Mouse (Mus musculus): ENCODE results near the gene Pde4d. TPM values are rescaled to one million over a fixed set of nuclear protein-coding genes. Genes with fewer than 3 reads are reported as not detected.

The Pde4d gene
- polyA plus RNA-seq, 1 experiment from 2014 or later, result 19.0 TPM

DNA sequence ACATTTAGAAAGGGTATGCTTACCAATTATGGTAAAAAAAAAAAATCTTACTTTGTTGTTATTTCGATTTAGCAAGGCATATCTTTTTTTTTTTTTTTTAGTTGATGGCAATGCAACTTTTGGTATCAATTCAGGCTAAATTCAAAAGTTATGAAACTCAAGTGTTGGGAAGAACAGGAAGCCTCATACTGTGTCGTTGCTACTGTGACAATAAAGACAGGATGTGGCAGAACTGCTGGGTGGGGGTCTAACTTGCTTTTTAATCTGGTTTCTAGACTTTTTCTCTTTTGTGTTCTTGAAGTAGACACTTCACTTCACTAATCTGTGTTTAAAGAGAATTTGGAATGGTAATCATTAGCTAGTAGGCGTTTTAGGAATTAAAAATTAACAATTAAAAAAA lies 147.2 kb downstream of the Pde4d start:
- no peak overlapping the region for H3K4me2 ChIP-seq
- 48% methylated on average over 3 of the region's 3 CpGs for WGBS
- H3K27me3 ChIP-seq (replicated peaks; ENCODE audit: control insufficient read depth, insufficient read depth, low read length), result no peaks in the 10 kb centered on the region
- H3K27ac ChIP-seq (ENCODE audit: low read depth, low read length), result no peak overlapping the region
- H3K9me3 ChIP-seq (ENCODE audit: control insufficient read depth, low read length), result no peaks in the 10 kb centered on the region
- H3K9ac ChIP-seq (ENCODE audit: low read depth, low read length), result no peak overlapping the region
- H3K4me3 ChIP-seq (ENCODE audit: low read depth, low read length), result no peak overlapping the region
- no peak for ATAC-seq (replicated peaks; ENCODE audit: low FRiP score)
- no peaks in the 10 kb centered on the region for H3K4me1 ChIP-seq (replicated peaks; ENCODE audit: control insufficient read depth, insufficient read depth, low read length)
- no peak for DNase-seq (ENCODE audit: low spot score)
- no peaks in the 10 kb centered on the region for H3K36me3 ChIP-seq (ENCODE audit: control insufficient read depth, insufficient read depth, low read length)

DNA sequence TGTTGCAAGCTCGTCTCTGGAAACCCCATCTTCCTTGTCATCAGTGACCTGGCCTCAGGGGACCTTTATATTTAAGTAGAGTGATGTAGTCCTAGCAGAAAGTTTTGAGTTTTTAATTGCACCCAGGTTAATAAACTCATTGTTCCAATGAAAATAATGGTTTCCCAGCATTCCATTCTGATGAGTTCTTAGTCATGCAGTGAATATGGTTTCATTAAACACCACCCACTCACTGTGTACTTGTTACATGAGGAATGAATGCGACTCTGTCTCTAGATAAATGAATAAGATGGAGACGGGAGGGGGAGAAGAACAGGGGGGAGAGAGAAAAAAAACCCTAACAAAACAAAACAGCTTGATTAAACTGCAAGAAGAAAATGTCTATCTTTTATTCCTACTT lies 148.9 kb downstream of the Pde4d start:
- 75% methylated on average over 3 of the region's 3 CpGs for WGBS
- Histone ChIP-seq H3K9ac (ENCODE audit: low read depth, low read length) (no peak overlapping the region), H3K4me1 (replicated peaks; ENCODE audit: control insufficient read depth, insufficient read depth, low read length) (no peaks in the 10 kb centered on the region), H3K27ac (ENCODE audit: low read depth, low read length) (no peak overlapping the region), H3K9me3 (ENCODE audit: control insufficient read depth, low read length) (no peaks in the 10 kb centered on the region), H3K4me3 (ENCODE audit: low read depth, low read length) (no peak overlapping the region), H3K27me3 (replicated peaks; ENCODE audit: control insufficient read depth, insufficient read depth, low read length) (no peaks in the 10 kb centered on the region), H3K36me3 (ENCODE audit: control insufficient read depth, insufficient read depth, low read length) (no peaks in the 10 kb centered on the region), H3K4me2 (no peak overlapping the region)
- DNase-seq (ENCODE audit: low spot score), result no peak
- no peak for ATAC-seq (replicated peaks; ENCODE audit: low FRiP score)

DNA sequence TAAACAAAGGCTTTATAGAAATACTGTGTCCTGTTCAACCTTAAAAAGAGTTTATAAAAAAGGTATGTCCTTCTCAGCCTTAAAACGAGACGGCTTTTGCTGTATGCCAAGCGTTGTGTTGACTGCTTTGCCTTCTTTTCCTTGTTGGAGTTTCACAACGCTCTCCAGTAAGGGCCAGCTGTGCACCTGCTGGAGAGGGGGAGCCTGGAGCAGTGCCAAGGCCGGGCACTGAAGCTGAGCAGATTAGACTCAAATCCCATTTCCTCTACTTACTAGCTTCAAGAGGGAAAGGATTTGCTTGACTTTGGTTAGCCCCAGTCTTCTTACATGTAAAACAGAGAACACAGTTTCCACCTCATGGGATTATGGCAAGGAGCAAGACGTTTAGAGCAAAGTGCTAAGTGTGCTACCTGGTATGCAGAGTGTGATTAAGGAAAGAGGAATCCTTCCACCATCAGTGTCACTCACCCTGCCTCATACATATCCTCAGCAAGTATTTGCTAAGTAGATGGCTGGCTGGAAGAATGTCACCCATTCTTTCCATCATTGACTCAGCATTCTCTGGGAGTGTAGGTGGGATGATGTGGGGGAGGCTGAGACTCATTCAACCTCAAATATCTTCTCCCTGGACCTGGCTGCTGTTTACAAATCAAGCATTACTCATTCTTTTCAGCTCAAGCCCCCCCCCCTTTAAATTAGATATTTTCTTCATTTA lies 149.6 kb downstream of the Pde4d start:
- WGBS, result 73% methylated on average over 6 of the region's 6 CpGs
- ATAC-seq (replicated peaks; ENCODE audit: low FRiP score) (no peak), DNase-seq (ENCODE audit: low spot score) (no peak)

DNA sequence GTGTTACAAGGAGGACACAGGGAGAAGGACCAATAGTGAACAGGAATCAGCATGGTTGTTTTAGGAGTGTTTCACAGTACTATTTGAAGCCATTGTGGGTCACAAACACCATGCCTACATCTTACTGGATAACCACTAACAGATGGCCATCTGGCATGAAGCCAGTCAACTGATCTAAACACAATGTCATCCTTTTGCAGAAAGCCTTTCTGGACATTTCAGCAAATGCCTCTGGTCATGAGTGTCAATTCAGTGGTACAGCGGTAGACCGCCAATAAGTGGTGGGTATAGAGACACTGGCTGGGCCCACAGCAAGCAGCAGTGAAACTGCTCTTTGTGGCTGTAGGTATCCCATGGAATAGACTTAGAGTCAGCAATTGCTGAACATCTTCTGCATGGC lies 151.3 kb downstream of the Pde4d start:
- WGBS, result 87% methylated on average over 2 of the region's 2 CpGs
- ATAC-seq (replicated peaks; ENCODE audit: low FRiP score), result no peak

More for the DNA sequence above, 149.6 kb downstream of the Pde4d start:
- Histone ChIP-seq H3K27me3 (replicated peaks; ENCODE audit: control insufficient read depth, insufficient read depth, low read length) (no peaks in the 10 kb centered on the region), H3K36me3 (ENCODE audit: control insufficient read depth, insufficient read depth, low read length) (no peaks in the 10 kb centered on the region), H3K27ac (ENCODE audit: low read depth, low read length) (no peak overlapping the region), H3K9ac (ENCODE audit: low read depth, low read length) (no peak overlapping the region), H3K4me2 (no peak overlapping the region), H3K4me1 (replicated peaks; ENCODE audit: control insufficient read depth, insufficient read depth, low read length) (no peaks in the 10 kb centered on the region), H3K4me3 (ENCODE audit: low read depth, low read length) (no peak overlapping the region), H3K9me3 (ENCODE audit: control insufficient read depth, low read length) (no peaks in the 10 kb centered on the region)

DNA sequence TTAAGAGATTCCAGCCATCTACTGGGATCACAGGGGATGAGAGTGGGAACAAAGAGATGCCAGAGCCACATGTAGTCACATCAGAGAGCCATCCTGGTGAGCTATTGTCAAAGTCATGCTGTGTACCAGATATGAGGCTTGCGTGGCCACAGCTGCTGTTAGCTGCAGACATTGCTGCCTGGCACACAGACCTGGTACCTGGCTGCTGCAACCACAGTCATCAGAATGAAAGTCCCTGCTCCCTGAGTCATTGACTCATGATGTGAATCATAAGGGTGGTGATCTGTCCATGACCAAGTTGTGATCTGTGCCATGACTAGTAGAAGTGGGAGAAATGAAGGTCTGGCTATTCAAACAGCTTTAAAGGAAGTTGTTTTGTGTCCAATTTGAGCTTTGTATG lies 153.8 kb downstream of the Pde4d start:
- H3K9me3 ChIP-seq (ENCODE audit: control insufficient read depth, low read length), result no peaks in the 10 kb centered on the region
- H3K4me3 ChIP-seq (ENCODE audit: low read depth, low read length), result no peak overlapping the region
- H3K4me2 ChIP-seq, result no peak overlapping the region
- H3K9ac ChIP-seq (ENCODE audit: low read depth, low read length), result no peak overlapping the region
- no peak overlapping the region for H3K27ac ChIP-seq (ENCODE audit: low read depth, low read length)
- 52% methylated on average over 1 of the region's 1 CpGs for WGBS
- H3K4me1 ChIP-seq (replicated peaks; ENCODE audit: control insufficient read depth, insufficient read depth, low read length), result no peaks in the 10 kb centered on the region
- no peaks in the 10 kb centered on the region for H3K36me3 ChIP-seq (ENCODE audit: control insufficient read depth, insufficient read depth, low read length)
- H3K27me3 ChIP-seq (replicated peaks; ENCODE audit: control insufficient read depth, insufficient read depth, low read length), result no peaks in the 10 kb centered on the region
- ATAC-seq (replicated peaks; ENCODE audit: low FRiP score) (no peak), DNase-seq (ENCODE audit: low spot score) (no peak)

More for the DNA sequence above, 151.3 kb downstream of the Pde4d start:
- Histone ChIP-seq H3K9me3 (ENCODE audit: control insufficient read depth, low read length) (no peaks in the 10 kb centered on the region), H3K4me2 (no peak overlapping the region), H3K4me1 (replicated peaks; ENCODE audit: control insufficient read depth, insufficient read depth, low read length) (no peaks in the 10 kb centered on the region), H3K36me3 (ENCODE audit: control insufficient read depth, insufficient read depth, low read length) (no peaks in the 10 kb centered on the region), H3K9ac (ENCODE audit: low read depth, low read length) (no peak overlapping the region), H3K27me3 (replicated peaks; ENCODE audit: control insufficient read depth, insufficient read depth, low read length) (no peaks in the 10 kb centered on the region), H3K27ac (ENCODE audit: low read depth, low read length) (no peak overlapping the region), H3K4me3 (ENCODE audit: low read depth, low read length) (no peak overlapping the region)
- no peak for DNase-seq (ENCODE audit: low spot score)

DNA sequence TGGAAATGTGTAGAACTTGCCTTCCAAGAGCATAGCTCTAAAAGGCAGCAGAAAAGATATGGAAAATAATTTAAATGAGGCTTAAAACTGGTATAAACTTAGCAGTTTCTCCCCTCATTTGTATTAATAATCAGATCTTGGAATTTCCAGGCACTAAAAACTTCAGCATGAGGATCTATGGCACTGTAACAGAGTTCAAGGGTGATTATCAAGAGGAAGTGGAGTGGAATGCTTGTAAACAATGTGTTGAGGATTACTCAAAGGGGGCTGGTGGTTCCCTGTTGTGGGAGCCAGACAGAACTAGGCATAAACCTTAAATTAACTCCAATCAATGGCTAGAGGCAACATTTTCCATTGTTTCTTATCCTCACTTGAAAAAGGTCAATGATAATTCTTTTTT lies 154.5 kb downstream of the Pde4d start:
- H3K27ac ChIP-seq (ENCODE audit: low read depth, low read length), result no peak overlapping the region
- H3K36me3 ChIP-seq (ENCODE audit: control insufficient read depth, insufficient read depth, low read length), result no peaks in the 10 kb centered on the region
- no peaks in the 10 kb centered on the region for H3K27me3 ChIP-seq (replicated peaks; ENCODE audit: control insufficient read depth, insufficient read depth, low read length)
- DNase-seq (ENCODE audit: low spot score) (no peak), ATAC-seq (replicated peaks; ENCODE audit: low FRiP score) (no peak)
- no peaks in the 10 kb centered on the region for H3K9me3 ChIP-seq (ENCODE audit: control insufficient read depth, low read length)
- no peaks in the 10 kb centered on the region for H3K4me1 ChIP-seq (replicated peaks; ENCODE audit: control insufficient read depth, insufficient read depth, low read length)
- H3K4me2 ChIP-seq, result no peak overlapping the region
- H3K4me3 ChIP-seq (ENCODE audit: low read depth, low read length), result no peak overlapping the region
- H3K9ac ChIP-seq (ENCODE audit: low read depth, low read length), result no peak overlapping the region

DNA sequence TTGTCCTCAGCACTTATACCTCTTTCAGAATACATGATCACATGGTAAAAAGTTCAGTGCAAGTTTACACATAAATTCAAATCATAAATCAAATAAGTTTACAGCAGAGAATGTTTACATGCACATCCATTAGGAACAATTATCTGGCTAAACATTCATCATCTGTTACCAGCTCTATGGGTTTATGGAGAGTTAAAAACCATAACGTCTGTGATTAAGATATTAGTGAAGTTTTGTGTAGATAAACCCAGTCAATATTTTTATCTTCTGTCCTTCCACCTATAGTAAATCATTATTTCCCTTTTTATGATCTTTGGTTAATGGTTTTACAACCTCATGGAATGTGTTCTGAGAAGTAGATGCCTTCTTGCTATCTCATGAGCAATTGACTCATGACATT lies 168.5 kb downstream of the Pde4d start:
- Histone ChIP-seq H3K4me3 (ENCODE audit: low read depth, low read length) (no peak overlapping the region), H3K4me1 (replicated peaks; ENCODE audit: control insufficient read depth, insufficient read depth, low read length) (no peaks in the 10 kb centered on the region), H3K27ac (ENCODE audit: low read depth, low read length) (no peak overlapping the region), H3K9ac (ENCODE audit: low read depth, low read length) (no peak overlapping the region), H3K4me2 (no peak overlapping the region), H3K9me3 (ENCODE audit: control insufficient read depth, low read length) (no peaks in the 10 kb centered on the region), H3K36me3 (ENCODE audit: control insufficient read depth, insufficient read depth, low read length) (no peaks in the 10 kb centered on the region), H3K27me3 (replicated peaks; ENCODE audit: control insufficient read depth, insufficient read depth, low read length) (no peaks in the 10 kb centered on the region)
- no peak for DNase-seq (ENCODE audit: low spot score)
- WGBS, result 69% methylated on average over 1 of the region's 1 CpGs
- no peak for ATAC-seq (replicated peaks; ENCODE audit: low FRiP score)

DNA sequence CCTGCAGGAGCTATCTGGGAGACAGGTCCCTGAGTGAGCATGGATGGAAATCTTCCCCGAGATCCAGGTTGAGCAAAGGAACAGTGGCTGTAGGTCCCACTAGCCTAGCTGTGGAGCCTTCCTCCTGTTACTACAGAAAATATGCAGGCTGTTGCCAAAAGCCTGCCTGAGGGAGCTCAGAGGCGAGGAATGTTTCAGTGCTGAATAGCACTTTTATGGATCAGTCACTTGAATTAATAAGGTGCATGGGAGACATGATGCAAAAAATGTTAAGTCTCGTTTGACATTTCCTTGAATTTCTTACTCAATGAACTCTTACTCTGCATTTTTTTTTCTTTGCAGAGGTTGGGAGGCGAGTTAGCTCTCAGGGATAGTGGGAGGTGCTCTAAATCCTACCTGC lies 172.9 kb downstream of the Pde4d start:
- Histone ChIP-seq H3K9me3 (ENCODE audit: control insufficient read depth, low read length) (no peaks in the 10 kb centered on the region), H3K4me3 (ENCODE audit: low read depth, low read length) (no peak overlapping the region), H3K27me3 (replicated peaks; ENCODE audit: control insufficient read depth, insufficient read depth, low read length) (no peaks in the 10 kb centered on the region), H3K36me3 (ENCODE audit: control insufficient read depth, insufficient read depth, low read length) (no peaks in the 10 kb centered on the region), H3K4me1 (replicated peaks; ENCODE audit: control insufficient read depth, insufficient read depth, low read length) (no peaks in the 10 kb centered on the region), H3K9ac (ENCODE audit: low read depth, low read length) (no peak overlapping the region), H3K27ac (ENCODE audit: low read depth, low read length) (no peak overlapping the region), H3K4me2 (no peak overlapping the region)
- DNase-seq (ENCODE audit: low spot score) (no peak), ATAC-seq (replicated peaks; ENCODE audit: low FRiP score) (no peak)
- WGBS, result 66% methylated on average over 4 of the region's 4 CpGs

DNA sequence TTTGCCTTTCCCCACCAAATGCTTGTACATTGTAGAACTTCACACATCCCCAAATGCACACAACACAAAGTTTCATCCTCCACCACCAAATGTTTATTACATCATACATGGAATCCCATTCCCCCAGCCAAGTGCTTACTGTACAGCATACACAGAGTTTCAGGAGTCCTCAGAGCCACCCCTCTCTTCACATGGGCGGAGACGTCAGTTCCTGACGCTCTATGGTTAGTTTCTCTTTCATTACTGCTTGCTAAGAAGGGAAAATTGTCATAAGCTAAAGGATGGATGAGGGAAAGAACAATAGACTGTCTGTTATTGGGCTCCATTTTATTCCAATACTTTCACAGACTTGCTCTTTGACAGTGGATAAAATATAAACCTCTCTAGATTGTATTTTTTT lies 174.2 kb downstream of the Pde4d start:
- Histone ChIP-seq H3K4me2 (no peak overlapping the region), H3K4me3 (ENCODE audit: low read depth, low read length) (no peak overlapping the region), H3K4me1 (replicated peaks; ENCODE audit: control insufficient read depth, insufficient read depth, low read length) (no peaks in the 10 kb centered on the region), H3K36me3 (ENCODE audit: control insufficient read depth, insufficient read depth, low read length) (no peaks in the 10 kb centered on the region), H3K9me3 (ENCODE audit: control insufficient read depth, low read length) (no peaks in the 10 kb centered on the region), H3K27me3 (replicated peaks; ENCODE audit: control insufficient read depth, insufficient read depth, low read length) (no peaks in the 10 kb centered on the region), H3K9ac (ENCODE audit: low read depth, low read length) (no peak overlapping the region), H3K27ac (ENCODE audit: low read depth, low read length) (no peak overlapping the region)
- DNase-seq (ENCODE audit: low spot score), result no peak
- no peak for ATAC-seq (replicated peaks; ENCODE audit: low FRiP score)
- WGBS, result 76% methylated on average over 3 of the region's 3 CpGs
